Mouse (Mus musculus): ENCODE measurements around the gene Fam43b. TPM values are rescaled to one million over a fixed set of nuclear protein-coding genes. Genes with fewer than 3 reads are reported as not detected.
"Not testable (repeated sequence)": the region's sequence is repeated elsewhere in the genome, so short reads cannot be mapped to it uniquely, and the experiment has no call there.

Fam43b gene
- polyA plus RNA-seq (2016; fragmentation: Nextera tagmentation; extraction: Ambion mirVana) = 0.91 and 1.3 TPM in 2 replicates

- Histone ChIP-seq H3K4me2 (replicated peaks) (peak within 1 kb of the TSS; percentile 65), H3K27ac (no peak within 1 kb of the TSS), H3K9ac (peak within 1 kb of the TSS; percentile 40; the same call in 1 of the 2 replicates), H3K4me1 (peaks cover 13% of the 10 kb centered on the region), H3K9me3 (0 out of 2 replicates have a peak, but pooled peaks cover 3% of the 10 kb centered on the region), H3K4me3 (peak within 1 kb of the TSS; percentile 31), H3K36me3 (no peaks in the 10 kb centered on the region), H3K27me3 (replicated peaks) (peaks cover 68% of the 10 kb centered on the region)
- no peak for ATAC-seq (ENCODE audit: low FRiP score, low read depth)
- under 1% methylated on average over 46 of the region's 46 CpGs for WGBS
Measured at GRCm38 (mm10) chr4:138395971-138396645, at the start of gene Fam43b. TSS of gene Fam43b (minus strand) at chr4:138396528.

GRCm38 (mm10) chr4:138444941-138445340 is 48.6 kb upstream of the Fam43b start:
- Histone ChIP-seq H3K9me3 (no peaks in the 10 kb centered on the region), H3K27ac (no peak overlapping the region), H3K4me2 (replicated peaks) (no peak overlapping the region), H3K36me3 (peaks cover 24% of the 10 kb centered on the region), H3K4me1 (peaks cover 25% of the 10 kb centered on the region), H3K9ac (no peak overlapping the region), H3K4me3 (no peak overlapping the region), H3K27me3 (replicated peaks) (peaks cover 2% of the 10 kb centered on the region; the same call in 1 of the 2 replicates)
- no peak for ATAC-seq (ENCODE audit: low FRiP score, low read depth)
- WGBS = 5% methylated on average over 5 of the region's 5 CpGs

GRCm38 (mm10) chr4:138440062-138440461 is 43.7 kb upstream of the Fam43b start:
- no peak overlapping the region for H3K4me2 ChIP-seq (replicated peaks)
- peaks cover 59% of the 10 kb centered on the region for H3K36me3 ChIP-seq
- 90% methylated on average over 3 of the region's 3 CpGs for WGBS
- no peak overlapping the region for H3K4me3 ChIP-seq
- peaks cover 13% of the 10 kb centered on the region for H3K4me1 ChIP-seq
- no peaks in the 10 kb centered on the region for H3K27me3 ChIP-seq (replicated peaks)
- no peaks in the 10 kb centered on the region for H3K9me3 ChIP-seq
- H3K9ac ChIP-seq = no peak overlapping the region
- ATAC-seq (ENCODE audit: low FRiP score, low read depth) = no peak
- no peak overlapping the region for H3K27ac ChIP-seq

GRCm38 (mm10) chr4:138434347-138435316 is 38.3 kb upstream of the Fam43b start, which contains the start of gene Mul1:
TSS of gene Mul1 (plus strand) at chr4:138434671.
- WGBS = under 1% methylated on average over 64 of the region's 64 CpGs
- Histone ChIP-seq H3K27me3 (replicated peaks) (no peaks in the 10 kb centered on the region), H3K36me3 (peaks cover 32% of the 10 kb centered on the region), H3K4me3 (peak within 1 kb of the TSS; percentile 84), H3K9ac (peak within 1 kb of the TSS; percentile 72), H3K9me3 (no peaks in the 10 kb centered on the region), H3K4me2 (replicated peaks) (peak within 1 kb of the TSS; percentile 79), H3K4me1 (peaks cover 10% of the 10 kb centered on the region), H3K27ac (no peak within 1 kb of the TSS)
- peak; percentile 86 for ATAC-seq (ENCODE audit: low FRiP score, low read depth)

- peaks cover under 1% of the 10 kb centered on the region; the same call in 1 of the 2 replicates for H3K36me3 ChIP-seq
- 56% methylated on average over 8 of the region's 8 CpGs for WGBS
- H3K4me3 ChIP-seq = no peak overlapping the region
- no peak overlapping the region for H3K4me2 ChIP-seq (replicated peaks)
- peaks cover 10% of the 10 kb centered on the region for H3K4me1 ChIP-seq
- H3K9ac ChIP-seq = no peak overlapping the region
- H3K27me3 ChIP-seq (replicated peaks) = no peaks in the 10 kb centered on the region
- H3K9me3 ChIP-seq = no peaks in the 10 kb centered on the region
- H3K27ac ChIP-seq = no peak overlapping the region
- ATAC-seq (ENCODE audit: low FRiP score, low read depth) = no peak
Measured at GRCm38 (mm10) chr4:138431340-138431739, 35.0 kb upstream of the Fam43b start.

DNA sequence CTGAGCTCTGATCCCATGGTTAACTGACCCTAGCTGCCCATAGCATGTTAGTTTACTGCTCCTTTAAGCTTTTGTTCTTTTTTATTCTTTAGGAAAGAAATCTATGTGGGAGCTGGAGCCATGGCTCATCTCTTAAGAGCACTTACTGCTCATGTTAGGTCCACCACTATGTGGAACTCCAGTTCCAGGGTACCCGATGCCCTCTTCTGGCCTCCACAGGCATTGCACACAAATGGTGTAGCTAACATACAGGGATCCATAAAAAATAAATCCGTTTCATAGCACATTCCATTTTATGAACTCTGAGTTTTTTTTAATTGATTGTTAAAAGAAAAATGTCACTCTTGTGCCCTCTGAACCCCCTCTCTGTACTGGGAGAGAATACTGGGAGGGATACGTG is 33.5 kb upstream of the Fam43b start:
- H3K9me3 ChIP-seq = no peaks in the 10 kb centered on the region
- H3K4me3 ChIP-seq = no peak overlapping the region
- H3K4me2 ChIP-seq (replicated peaks) = no peak overlapping the region
- ATAC-seq (ENCODE audit: low FRiP score, low read depth) = no peak
- H3K4me1 ChIP-seq = no peaks in the 10 kb centered on the region
- H3K9ac ChIP-seq = no peak overlapping the region
- no peaks in the 10 kb centered on the region for H3K36me3 ChIP-seq
- 43% methylated on average over 3 of the region's 3 CpGs for WGBS
- H3K27ac ChIP-seq = no peak overlapping the region
- no peaks in the 10 kb centered on the region for H3K27me3 ChIP-seq (replicated peaks)

GRCm38 (mm10) chr4:138426778-138427705 is 30.7 kb upstream of the Fam43b start:
- H3K4me3 ChIP-seq = no peak overlapping the region
- H3K9ac ChIP-seq = 0 out of 2 replicates have a peak overlapping the region, but pooled peaks have one; percentile 9
- H3K4me1 ChIP-seq = no peaks in the 10 kb centered on the region
- no peaks in the 10 kb centered on the region for H3K36me3 ChIP-seq
- no peak overlapping the region for H3K4me2 ChIP-seq (replicated peaks)
- no peak for ATAC-seq (ENCODE audit: low FRiP score, low read depth)
- H3K9me3 ChIP-seq = no peaks in the 10 kb centered on the region
- H3K27ac ChIP-seq = no peak overlapping the region
- H3K27me3 ChIP-seq (replicated peaks) = no peaks in the 10 kb centered on the region
- 43% methylated on average over 22 of the region's 22 CpGs for WGBS

GRCm38 (mm10) chr4:138425604-138426003 is 29.3 kb upstream of the Fam43b start:
- 91% methylated on average over 14 of the region's 14 CpGs for WGBS
- H3K27ac ChIP-seq, H3K4me1 ChIP-seq: not testable (repeated sequence)

GRCm38 (mm10) chr4:138425028-138425427 is 28.7 kb upstream of the Fam43b start:
- no peak overlapping the region for H3K9ac ChIP-seq
- ATAC-seq (ENCODE audit: low FRiP score, low read depth) = no peak
- H3K27ac ChIP-seq = no peak overlapping the region
- H3K9me3 ChIP-seq = no peaks in the 10 kb centered on the region
- H3K4me2 ChIP-seq (replicated peaks) = no peak overlapping the region
- H3K36me3 ChIP-seq = no peaks in the 10 kb centered on the region
- H3K27me3 ChIP-seq (replicated peaks) = no peaks in the 10 kb centered on the region
- H3K4me3 ChIP-seq = no peak overlapping the region
- no peaks in the 10 kb centered on the region for H3K4me1 ChIP-seq
- 82% methylated on average over 6 of the region's 6 CpGs for WGBS

More at GRCm38 (mm10) chr4:138425604-138426003, 29.3 kb upstream of the Fam43b start:
- not testable (repeated sequence) for H3K9ac ChIP-seq; ATAC-seq (ENCODE audit: low FRiP score, low read depth); H3K4me2 ChIP-seq (replicated peaks); H3K9me3 ChIP-seq; H3K4me3 ChIP-seq; H3K36me3 ChIP-seq; H3K27me3 ChIP-seq (replicated peaks)

GRCm38 (mm10) chr4:138418340-138418957 is 22.1 kb upstream of the Fam43b start:
- H3K27me3 ChIP-seq (replicated peaks) = peaks cover 12% of the 10 kb centered on the region
- WGBS = 59% methylated on average over 11 of the region's 11 CpGs
- no peaks in the 10 kb centered on the region for H3K36me3 ChIP-seq
- H3K9me3 ChIP-seq = no peaks in the 10 kb centered on the region
- no peak overlapping the region for H3K9ac ChIP-seq
- no peak overlapping the region for H3K4me3 ChIP-seq
- no peak for ATAC-seq (ENCODE audit: low FRiP score, low read depth)
- no peak overlapping the region for H3K27ac ChIP-seq
- H3K4me2 ChIP-seq (replicated peaks) = no peak overlapping the region
- H3K4me1 ChIP-seq = peaks cover 4% of the 10 kb centered on the region; the same call in 1 of the 2 replicates

DNA sequence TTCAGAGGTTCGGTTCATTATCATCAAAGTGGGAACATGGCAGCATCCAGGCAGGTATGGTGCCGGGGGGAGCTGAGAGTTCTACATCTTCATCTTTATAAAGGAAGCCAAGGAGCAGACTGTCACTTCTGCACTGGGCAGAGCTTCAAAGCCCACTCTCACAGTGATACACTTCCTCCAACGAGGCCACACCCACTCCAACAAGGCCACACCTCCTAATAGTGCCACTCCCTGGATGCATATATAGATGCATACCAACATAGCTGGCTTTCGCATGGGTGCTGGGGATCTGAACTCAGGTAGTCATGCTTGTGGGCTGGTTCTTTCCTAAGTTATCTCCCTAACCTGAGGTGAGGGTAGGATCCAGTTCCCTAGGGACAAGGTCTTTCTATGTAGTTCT is 21.6 kb upstream of the Fam43b start:
- peaks cover 12% of the 10 kb centered on the region for H3K27me3 ChIP-seq (replicated peaks)
- H3K4me2 ChIP-seq (replicated peaks) = no peak overlapping the region
- no peak for ATAC-seq (ENCODE audit: low FRiP score, low read depth)
- H3K4me1 ChIP-seq = peaks cover 4% of the 10 kb centered on the region; the same call in 1 of the 2 replicates
- H3K36me3 ChIP-seq = no peaks in the 10 kb centered on the region
- H3K9me3 ChIP-seq = no peaks in the 10 kb centered on the region
- 84% methylated on average over 4 of the region's 4 CpGs for WGBS
- no peak overlapping the region for H3K4me3 ChIP-seq
- no peak overlapping the region for H3K9ac ChIP-seq
- no peak overlapping the region for H3K27ac ChIP-seq
